Mouse (Mus musculus) C2C12 (cell line): ENCODE data around the gene Ptges3l.
A peak's percentile ranks its signal among the peaks of the same experiment; 100 is the strongest.

Source experiments
- CEBPB ChIP-seq: IDR thresholded peaks from one replicate; pipeline ENCODE4 v1.6.1; 2011; ENCODE audit warnings: low read depth, mild to moderate bottlenecking, control low read depth, moderate library complexity
- CTCF ChIP-seq: IDR thresholded peaks from one replicate; pipeline ENCODE4 v1.5.1; 2011; ENCODE audit not compliant: control insufficient read depth, insufficient read depth, insufficient read length
- FOSL1 ChIP-seq: IDR thresholded peaks from one replicate; pipeline ENCODE4 v1.8.0; 2011; ENCODE audit warnings: mild to moderate bottlenecking, low read length; ENCODE audit not compliant: poor library complexity, insufficient read depth, severe bottlenecking
- MAX ChIP-seq: IDR thresholded peaks from one replicate; pipeline ENCODE4 v1.6.1; 2011; ENCODE audit warnings: mild to moderate bottlenecking, control low read depth
- MYOG ChIP-seq: IDR thresholded peaks from one replicate; pipeline ENCODE4 v1.6.1; 2011; ENCODE audit not compliant: control insufficient read depth, insufficient read length; ENCODE audit errors: extremely low read depth
- USF1 ChIP-seq: IDR thresholded peaks from one replicate; pipeline ENCODE4 v1.6.1; 2011; ENCODE audit warnings: low read depth, mild to moderate bottlenecking, control low read depth, moderate library complexity

DNA sequence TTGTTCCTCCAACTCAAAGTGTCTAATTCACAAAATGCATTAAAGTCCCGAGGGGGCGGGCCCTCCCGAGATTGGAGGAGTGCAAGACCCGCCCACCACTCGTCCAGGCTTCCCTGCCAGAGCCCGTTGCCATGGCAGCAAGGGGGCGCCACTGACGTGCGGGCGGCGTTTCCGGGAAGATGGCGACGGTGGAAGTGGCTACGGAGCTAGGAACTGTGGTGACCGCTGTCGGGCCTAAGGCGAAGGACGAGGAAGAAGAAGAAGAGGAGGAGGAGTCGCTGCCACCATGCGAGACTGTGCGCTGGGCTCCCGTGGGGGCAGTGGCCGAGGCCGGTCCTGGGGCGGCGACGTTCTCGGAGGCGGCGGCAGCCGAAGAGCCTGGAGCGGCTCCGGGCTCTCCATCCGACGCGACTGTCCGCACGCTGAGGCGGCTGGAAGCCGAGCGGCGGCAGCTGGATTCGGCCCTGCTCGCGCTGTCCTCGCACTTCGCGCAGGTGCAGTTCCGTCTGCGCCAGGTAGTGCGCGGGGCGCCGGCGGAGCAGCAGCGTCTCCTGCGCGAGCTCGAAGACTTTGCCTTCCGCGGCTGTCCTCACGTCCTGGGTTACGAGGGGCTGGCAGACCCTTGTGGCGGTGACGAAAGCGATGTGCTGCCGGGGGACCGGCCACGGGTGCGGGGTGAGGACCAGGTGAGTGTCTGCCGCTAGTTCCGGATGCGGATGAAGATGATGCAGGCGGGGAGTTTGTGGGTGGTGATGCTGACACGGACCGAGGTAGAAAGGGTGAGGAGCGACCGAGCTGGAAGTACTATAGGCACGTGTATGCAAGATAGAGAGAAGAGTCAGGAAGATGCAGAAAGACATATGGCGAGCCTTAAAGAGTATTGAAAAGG is at the start of gene Ptges3l, which contains the start of gene Rundc1:
- peak; percentile 17 for TF ChIP-seq CTCF
- TF ChIP-seq MAX: peak; percentile 5
- no peak for TF ChIP-seq USF1
- no peak for TF ChIP-seq FOSL1
- no peak for TF ChIP-seq CEBPB
- no peak for TF ChIP-seq MYOG
